Mouse (Mus musculus) Patski (cell line): Measurements from ENCODE around the gene Hoxd13. TPM values are rescaled to one million over a fixed set of nuclear protein-coding genes. Genes with fewer than 3 reads are reported as not detected.
A peak's percentile ranks its signal among the peaks of the same experiment; 100 is the strongest.

Experiments used
- ATAC-seq: fragments of 100-300 bp; one replicate; pipeline ENCODE4 v1.8.0; 2021
- CTCF ChIA-PET: fragments of 350-600 bp; sonication (Branson Sonifier 250); formaldehyde crosslinking; loops from one replicate; lab custom pipeline; 2022; ENCODE audit warnings: inconsistent platforms; lab: Charles Lee
- POLR2A ChIA-PET: fragments of 350-600 bp; sonication (Branson Sonifier 250); formaldehyde crosslinking; loops from one replicate; lab custom pipeline; 2022; ENCODE audit warnings: antibody characterized with exemption, inconsistent platforms; lab: Charles Lee
- DNase-seq: peaks from one replicate; pipeline ENCODE4 v3.0.0-alpha.2; 2011; ENCODE audit warnings: low read depth, low spot score
- H3K27me3 ChIP-seq: fragments of 371-371 bp; one replicate; pipeline ENCODE4 v1.5.1; 2021
- CTCF ChIP-seq: fragments of 100-300 bp; IDR thresholded peaks from one replicate; pipeline ENCODE4 v1.5.1; 2021
- in situ Hi-C: fragments of 300-500 bp; cut with MboI; formaldehyde crosslinking; loops from 3 replicates; pipeline ENCODE4 v1.11.1; 2018; ENCODE audit warnings: low pct_unique_long_range_greater_than_20kb, mixed read lengths
- polyA plus RNA-seq: library from polyadenylated mRNA; unstranded; gene quantifications from one replicate; pipeline ENCODE4 v1.2.3, GENCODE M21; 2021

The Hoxd13 gene
- not detected for polyA plus RNA-seq

GRCm38 (mm10) chr2:74667842-74668357 is at the start of gene Hoxd13:
Gene Hoxd13, plus strand, starts transcription at chr2:74668310.
- ChIA-PET POLR2A (no interaction called here), CTCF (no interaction called here)
- TF ChIP-seq CTCF, result no peak
- in situ Hi-C loops, result loop anchor here (25.0 kb wide), 2 partner anchors 881 to 1106 kb away; partner anchors contain the start of gene Chn1
- peaks cover 53% of the 10 kb centered on the region for H3K27me3 ChIP-seq
- ATAC-seq, result no peak
- DNase-seq, result no peak

- no peak for DNase-seq
- H3K27me3 ChIP-seq, result peaks cover 81% of the 10 kb centered on the region
- no peak for ATAC-seq
- ChIA-PET POLR2A (no interaction called here), CTCF (interaction anchor here (1.5 kb wide), 1 partner anchor 43 kb away, joined by 3 read pairs; no protein-coding TSS in a partner anchor)
- no peak for TF ChIP-seq CTCF
- in situ Hi-C loops, result no loop called here
Measured at GRCm38 (mm10) chr2:74619676-74620246, 48.3 kb upstream of the Hoxd13 start.

GRCm38 (mm10) chr2:74620368-74620767 is 47.7 kb upstream of the Hoxd13 start:
- DNase-seq, result no peak
- ATAC-seq, result no peak
- ChIA-PET CTCF (no interaction called here), POLR2A (no interaction called here)
- TF ChIP-seq CTCF, result no peak
- H3K27me3 ChIP-seq, result peaks cover 80% of the 10 kb centered on the region
- in situ Hi-C loops, result no loop called here

- ATAC-seq (no peak), DNase-seq (no peak)
- in situ Hi-C loops, result no loop called here
- peak; percentile 8 for TF ChIP-seq CTCF
- CTCF ChIA-PET, result no interaction called here
- POLR2A ChIA-PET, result no interaction called here
- H3K27me3 ChIP-seq, result peaks cover 34% of the 10 kb centered on the region
Measured at GRCm38 (mm10) chr2:74635412-74635811, 32.7 kb upstream of the Hoxd13 start.

GRCm38 (mm10) chr2:74642431-74642830 is 25.7 kb upstream of the Hoxd13 start:
- DNase-seq (no peak), ATAC-seq (no peak)
- in situ Hi-C loops, result no loop called here
- peaks cover 52% of the 10 kb centered on the region for H3K27me3 ChIP-seq
- ChIA-PET POLR2A (interaction anchor here (0.5 to 0.6 kb wide), 2 partner anchors 237 to 578 kb away, joined by 5 to 6 read pairs; no protein-coding TSS in a partner anchor), CTCF (interaction anchor here (1.9 kb wide), 1 partner anchor 677 kb away, joined by 5 read pairs; no protein-coding TSS in a partner anchor)
- TF ChIP-seq CTCF, result no peak

GRCm38 (mm10) chr2:74645631-74646030 is 22.5 kb upstream of the Hoxd13 start:
- TF ChIP-seq CTCF, result no peak
- POLR2A ChIA-PET, result no interaction called here
- no peak for DNase-seq
- CTCF ChIA-PET, result no interaction called here
- ATAC-seq, result no peak
- in situ Hi-C loops, result no loop called here
- H3K27me3 ChIP-seq, result peaks cover 70% of the 10 kb centered on the region

GRCm38 (mm10) chr2:74647082-74647864 is 20.8 kb upstream of the Hoxd13 start:
- CTCF ChIA-PET, result interaction anchor here (1.1 kb wide), 1 partner anchor 15 kb away, joined by 3 read pairs; no protein-coding TSS in a partner anchor
- DNase-seq, result no peak
- H3K27me3 ChIP-seq, result peaks cover 79% of the 10 kb centered on the region
- no peak for TF ChIP-seq CTCF
- POLR2A ChIA-PET, result no interaction called here
- ATAC-seq, result no peak
- in situ Hi-C loops, result no loop called here

- TF ChIP-seq CTCF, result no peak
- ATAC-seq, result no peak
- ChIA-PET CTCF (no interaction called here), POLR2A (no interaction called here)
- in situ Hi-C loops, result loop anchor here (25.0 kb wide), 2 partner anchors 866 to 1091 kb away; partner anchors contain the start of gene Chn1
- H3K27me3 ChIP-seq, result peaks cover 87% of the 10 kb centered on the region
- DNase-seq, result no peak
Measured at GRCm38 (mm10) chr2:74652996-74653340, 15.1 kb upstream of the Hoxd13 start.

- DNase-seq, result no peak
- ATAC-seq, result no peak
- in situ Hi-C loops, result loop anchor here (25.0 kb wide), 2 partner anchors 867 to 1092 kb away; partner anchors contain the start of gene Chn1
- no peak for TF ChIP-seq CTCF
- H3K27me3 ChIP-seq, result peaks cover 89% of the 10 kb centered on the region
- POLR2A ChIA-PET, result no interaction called here
- CTCF ChIA-PET, result no interaction called here
Measured at GRCm38 (mm10) chr2:74653781-74654535, 14.2 kb upstream of the Hoxd13 start.

GRCm38 (mm10) chr2:74654743-74655419 is 13.2 kb upstream of the Hoxd13 start:
- DNase-seq (no peak), ATAC-seq (no peak)
- ChIA-PET POLR2A (no interaction called here), CTCF (no interaction called here)
- H3K27me3 ChIP-seq, result peaks cover 88% of the 10 kb centered on the region
- no peak for TF ChIP-seq CTCF
- in situ Hi-C loops, result loop anchor here (25.0 kb wide), 2 partner anchors 868 to 1093 kb away; partner anchors contain the start of gene Chn1
